Mouse (Mus musculus): ENCODE measurements at regions not wholly inside any gene's neighbourhood (a gene's known extent, or its start where the extent isn't known, plus 50 kb on each side); places are given as distances from the start of the nearest gene placed in this dataset.

DNA sequence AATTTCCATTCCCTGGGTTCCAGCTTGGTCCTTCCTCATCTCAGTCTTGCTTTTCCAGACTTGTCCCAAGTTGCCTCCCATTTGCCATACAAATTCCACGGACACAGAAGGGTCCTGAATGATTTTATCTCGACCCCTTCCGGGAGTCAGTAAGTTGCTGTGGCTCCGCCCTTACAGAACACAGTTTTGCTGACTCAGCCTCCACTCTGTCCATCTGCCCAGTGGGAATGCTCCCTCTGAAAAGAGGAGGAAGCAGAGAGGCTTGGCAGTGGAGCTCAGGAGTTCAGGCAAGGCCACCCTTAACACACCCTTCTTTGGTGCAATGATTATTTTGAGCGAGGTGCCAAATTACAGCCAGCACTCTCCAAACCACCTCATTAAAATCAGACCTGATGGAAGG is 213.9 kb upstream of the Prok2 start:
- Histone ChIP-seq H3K9ac (no peak overlapping the region), H3K9me3 (no peaks in the 10 kb centered on the region), H3K4me2 (replicated peaks) (no peak overlapping the region), H3K27me3 (no peaks in the 10 kb centered on the region), H3K4me3 (no peak overlapping the region), H3K36me3 (no peaks in the 10 kb centered on the region), H3K4me1 (peaks cover 14% of the 10 kb centered on the region; the same call in 1 of the 2 replicates), H3K27ac (no peak overlapping the region)
- 59% methylated on average over 5 of the region's 5 CpGs for WGBS
- ATAC-seq (ENCODE audit: insufficient number of reproducible peaks, insufficient read depth, low FRiP score, low TSS enrichment) = no peak

DNA sequence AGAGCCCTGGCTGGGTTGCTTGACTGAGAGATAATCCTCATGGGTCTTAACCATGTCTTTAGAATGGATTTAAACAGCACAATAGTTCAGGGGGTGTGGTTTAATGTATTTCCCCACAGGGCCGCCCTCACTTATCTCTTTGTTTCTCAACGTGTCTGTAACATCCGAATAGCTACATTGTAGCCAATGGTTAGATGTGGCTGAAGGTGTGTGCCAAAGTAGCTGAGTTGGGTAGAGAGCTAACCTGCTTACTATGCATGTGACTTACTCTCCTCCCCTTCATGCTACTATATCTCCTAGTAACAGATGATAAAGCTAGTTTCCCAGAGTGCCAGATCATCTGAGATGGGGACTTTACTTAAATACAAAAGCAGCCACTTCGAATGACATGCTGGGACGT is 213.2 kb upstream of the Prok2 start:
- Histone ChIP-seq H3K9me3 (no peaks in the 10 kb centered on the region), H3K27me3 (no peaks in the 10 kb centered on the region), H3K9ac (no peak overlapping the region), H3K4me1 (peaks cover 14% of the 10 kb centered on the region; the same call in 1 of the 2 replicates), H3K36me3 (no peaks in the 10 kb centered on the region), H3K4me3 (no peak overlapping the region), H3K27ac (no peak overlapping the region), H3K4me2 (replicated peaks) (no peak overlapping the region)
- 61% methylated on average over 5 of the region's 5 CpGs for WGBS
- ATAC-seq (ENCODE audit: insufficient number of reproducible peaks, insufficient read depth, low FRiP score, low TSS enrichment) = no peak

DNA sequence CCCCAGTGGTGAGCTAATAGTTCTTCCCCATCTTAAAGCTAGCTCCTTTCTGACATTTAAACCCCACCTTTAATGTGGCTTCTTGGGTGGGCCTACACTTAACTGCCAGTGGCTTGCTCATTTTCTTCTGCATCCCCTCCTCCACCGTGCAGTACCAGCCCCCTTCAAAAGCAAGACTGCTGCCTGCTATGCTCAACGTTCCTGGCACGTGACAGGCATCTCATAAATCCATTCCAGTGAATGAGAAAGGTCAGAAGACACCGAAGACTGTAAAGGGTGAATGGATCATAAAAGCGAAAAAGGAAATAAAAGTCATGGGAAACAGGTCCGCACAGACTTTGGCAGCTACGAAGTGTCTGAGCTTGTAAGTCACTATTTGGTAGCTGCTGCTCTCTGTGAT is 212.8 kb upstream of the Prok2 start:
- peaks cover 14% of the 10 kb centered on the region; the same call in 1 of the 2 replicates for H3K4me1 ChIP-seq
- H3K4me3 ChIP-seq = no peak overlapping the region
- H3K9me3 ChIP-seq = no peaks in the 10 kb centered on the region
- no peaks in the 10 kb centered on the region for H3K27me3 ChIP-seq
- no peak overlapping the region for H3K4me2 ChIP-seq (replicated peaks)
- H3K9ac ChIP-seq = no peak overlapping the region
- H3K27ac ChIP-seq = no peak overlapping the region
- H3K36me3 ChIP-seq = no peaks in the 10 kb centered on the region
- ATAC-seq (ENCODE audit: insufficient number of reproducible peaks, insufficient read depth, low FRiP score, low TSS enrichment) = 0 out of 2 replicates have a peak, but pooled peaks have one; percentile 54
- WGBS = 50% methylated on average over 7 of the region's 7 CpGs

DNA sequence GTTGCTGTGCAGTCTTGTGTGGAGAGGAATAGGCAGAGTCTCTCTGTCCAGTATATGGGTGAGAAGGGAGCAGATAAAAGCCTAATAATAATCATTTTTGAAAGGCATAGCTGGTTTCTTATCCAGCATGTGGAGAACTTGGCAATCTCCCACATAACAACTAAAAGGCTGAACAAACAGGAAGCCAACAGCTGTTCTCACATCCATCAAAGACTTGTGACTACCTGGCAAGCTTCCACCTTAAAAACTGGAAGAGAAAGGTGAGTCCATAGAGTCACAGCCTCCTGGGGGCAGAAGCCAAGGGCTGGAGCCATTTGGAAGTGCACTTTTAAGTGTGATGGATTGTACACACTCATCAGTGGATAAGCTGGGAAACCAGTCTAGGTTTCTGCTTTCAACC is 210.5 kb upstream of the Prok2 start:
- H3K4me1 ChIP-seq = peaks cover 14% of the 10 kb centered on the region; the same call in 1 of the 2 replicates
- H3K4me3 ChIP-seq = no peak overlapping the region
- H3K27me3 ChIP-seq = no peaks in the 10 kb centered on the region
- ATAC-seq (ENCODE audit: insufficient number of reproducible peaks, insufficient read depth, low FRiP score, low TSS enrichment) = no peak
- H3K27ac ChIP-seq = no peak overlapping the region
- H3K9me3 ChIP-seq = no peaks in the 10 kb centered on the region
- H3K36me3 ChIP-seq = no peaks in the 10 kb centered on the region
- no peak overlapping the region for H3K9ac ChIP-seq
- H3K4me2 ChIP-seq (replicated peaks) = no peak overlapping the region

DNA sequence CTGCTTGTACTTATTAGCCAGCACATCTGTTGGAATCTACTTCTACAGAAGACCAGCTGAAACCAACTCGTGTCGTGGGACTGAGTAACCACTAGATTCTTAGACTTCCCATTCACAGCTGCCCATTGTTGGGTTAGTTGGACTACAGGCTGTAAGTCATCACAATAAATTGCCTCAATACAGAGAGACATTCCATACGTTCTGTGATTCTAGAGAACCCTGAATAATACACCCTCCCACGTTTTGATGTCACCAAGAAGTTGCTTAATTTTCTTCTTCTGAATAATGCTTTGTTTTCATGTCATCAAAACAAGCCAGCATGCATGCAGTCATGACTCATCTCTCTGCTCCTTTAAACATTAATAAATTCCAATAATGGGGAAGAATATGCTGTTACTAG is 209.2 kb upstream of the Prok2 start:
- ATAC-seq (ENCODE audit: insufficient number of reproducible peaks, insufficient read depth, low FRiP score, low TSS enrichment) = no peak
- 79% methylated on average over 4 of the region's 4 CpGs for WGBS

DNA sequence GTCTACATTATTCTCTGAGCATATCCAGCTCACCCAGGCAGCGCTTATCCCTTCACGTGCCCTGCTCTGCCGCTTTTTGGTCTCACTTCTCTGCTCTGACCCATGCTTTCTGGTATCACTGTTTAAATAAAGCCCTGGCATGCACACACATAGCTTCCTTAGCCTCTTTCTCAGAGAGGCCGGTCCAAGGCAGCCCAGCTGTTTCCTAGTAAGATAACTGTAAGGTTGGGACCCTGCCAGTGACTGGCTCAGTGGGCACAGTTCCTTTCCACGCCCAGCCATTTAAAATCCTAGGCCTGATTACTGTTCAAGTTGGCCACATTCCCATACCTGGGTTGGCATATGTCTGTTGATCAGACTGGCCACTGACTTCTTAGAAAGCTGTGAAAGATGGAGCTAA is 208.2 kb upstream of the Prok2 start:
- Histone ChIP-seq H3K9ac (no peak overlapping the region), H3K27ac (no peak overlapping the region), H3K27me3 (no peaks in the 10 kb centered on the region), H3K4me1 (peaks cover 11% of the 10 kb centered on the region; the same call in 1 of the 2 replicates), H3K4me2 (replicated peaks) (no peak overlapping the region), H3K4me3 (no peak overlapping the region), H3K9me3 (no peaks in the 10 kb centered on the region), H3K36me3 (no peaks in the 10 kb centered on the region)
- no peak for ATAC-seq (ENCODE audit: insufficient number of reproducible peaks, insufficient read depth, low FRiP score, low TSS enrichment)
- 81% methylated on average over 5 of the region's 5 CpGs for WGBS

More for the DNA sequence above, 209.2 kb upstream of the Prok2 start:
- no peak overlapping the region for H3K27ac ChIP-seq
- peaks cover 14% of the 10 kb centered on the region; the same call in 1 of the 2 replicates for H3K4me1 ChIP-seq
- no peaks in the 10 kb centered on the region for H3K9me3 ChIP-seq
- H3K4me2 ChIP-seq (replicated peaks) = no peak overlapping the region
- no peaks in the 10 kb centered on the region for H3K27me3 ChIP-seq
- H3K9ac ChIP-seq = no peak overlapping the region
- H3K4me3 ChIP-seq = no peak overlapping the region
- no peaks in the 10 kb centered on the region for H3K36me3 ChIP-seq

DNA sequence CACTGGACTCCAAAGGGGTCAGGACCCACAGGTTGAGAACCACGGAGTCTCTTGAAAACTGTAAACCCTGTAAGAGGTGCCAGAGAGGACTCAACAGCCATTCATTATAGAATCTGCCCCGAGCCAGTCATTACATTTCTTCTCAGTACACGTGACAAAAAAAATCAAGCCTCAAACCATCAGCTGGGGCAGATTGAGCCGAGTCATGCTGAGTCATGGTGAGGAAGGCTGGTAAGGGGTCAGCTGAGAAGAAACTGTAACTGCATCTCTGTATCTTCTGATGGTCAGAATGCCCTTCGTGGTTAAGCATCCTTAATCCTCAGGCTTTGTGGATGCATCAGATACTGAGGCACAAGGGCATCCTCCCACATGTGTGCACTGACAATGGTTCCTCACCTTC is 207.2 kb upstream of the Prok2 start:
- H3K27me3 ChIP-seq = no peaks in the 10 kb centered on the region
- WGBS = 77% methylated on average over 5 of the region's 5 CpGs

DNA sequence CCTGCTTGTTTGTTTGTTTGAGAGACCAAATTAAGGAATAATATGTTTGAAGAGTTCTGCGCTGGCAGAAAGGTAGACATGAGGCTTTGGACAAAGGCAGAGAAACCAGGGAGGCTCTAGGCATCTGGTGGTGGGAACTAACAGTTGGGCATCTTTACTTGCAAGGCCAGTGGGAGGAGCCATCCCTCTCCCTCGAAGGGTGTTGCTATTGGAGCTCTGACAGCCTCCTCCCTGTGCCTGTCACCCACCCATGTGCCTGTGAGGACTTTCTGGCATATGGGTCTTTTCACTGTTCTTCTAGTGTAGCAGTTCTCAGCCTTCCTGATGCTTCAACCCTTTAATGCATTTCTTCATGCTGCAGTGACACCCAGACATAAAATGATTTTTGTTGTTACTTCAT is 206.7 kb upstream of the Prok2 start:
- Histone ChIP-seq H3K27ac (no peak overlapping the region), H3K36me3 (no peaks in the 10 kb centered on the region), H3K4me1 (no peaks in the 10 kb centered on the region), H3K9ac (no peak overlapping the region), H3K4me3 (no peak overlapping the region), H3K4me2 (replicated peaks) (no peak overlapping the region), H3K9me3 (no peaks in the 10 kb centered on the region), H3K27me3 (no peaks in the 10 kb centered on the region)
- 45% methylated on average over 2 of the region's 2 CpGs for WGBS
- no peak for ATAC-seq (ENCODE audit: insufficient number of reproducible peaks, insufficient read depth, low FRiP score, low TSS enrichment)

More for the DNA sequence above, 207.2 kb upstream of the Prok2 start:
- H3K4me1 ChIP-seq = peaks cover under 1% of the 10 kb centered on the region; the same call in 1 of the 2 replicates
- no peak overlapping the region for H3K27ac ChIP-seq
- H3K9me3 ChIP-seq = no peaks in the 10 kb centered on the region
- no peak for ATAC-seq (ENCODE audit: insufficient number of reproducible peaks, insufficient read depth, low FRiP score, low TSS enrichment)
- H3K9ac ChIP-seq = no peak overlapping the region
- H3K4me2 ChIP-seq (replicated peaks) = no peak overlapping the region
- no peaks in the 10 kb centered on the region for H3K36me3 ChIP-seq
- H3K4me3 ChIP-seq = no peak overlapping the region

DNA sequence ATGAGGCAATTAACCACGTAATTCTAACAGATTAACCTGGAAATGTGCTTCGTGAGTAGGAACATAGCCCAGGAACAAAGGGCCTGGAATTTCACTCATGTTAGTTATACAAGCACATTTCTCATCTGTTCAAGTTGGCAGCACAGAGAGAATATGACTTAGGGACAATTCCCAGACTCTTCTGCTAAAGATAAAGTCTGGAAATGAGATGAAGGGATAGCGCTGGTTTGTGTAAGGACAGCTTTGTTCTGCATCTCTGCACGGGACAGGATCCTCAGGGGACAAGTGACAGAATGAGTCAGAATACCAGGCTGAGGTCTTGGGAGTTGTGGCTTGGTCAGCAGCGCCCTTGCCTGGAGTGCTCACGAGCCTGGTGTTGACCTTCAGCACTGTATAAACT is 206.2 kb upstream of the Prok2 start:
- Histone ChIP-seq H3K9ac (no peak overlapping the region), H3K27ac (no peak overlapping the region; the same call in 1 of the 2 replicates), H3K4me1 (no peaks in the 10 kb centered on the region), H3K36me3 (no peaks in the 10 kb centered on the region), H3K9me3 (no peaks in the 10 kb centered on the region), H3K4me2 (replicated peaks) (no peak overlapping the region), H3K4me3 (no peak overlapping the region), H3K27me3 (no peaks in the 10 kb centered on the region)
- ATAC-seq (ENCODE audit: insufficient number of reproducible peaks, insufficient read depth, low FRiP score, low TSS enrichment) = no peak
- WGBS = 66% methylated on average over 6 of the region's 6 CpGs

DNA sequence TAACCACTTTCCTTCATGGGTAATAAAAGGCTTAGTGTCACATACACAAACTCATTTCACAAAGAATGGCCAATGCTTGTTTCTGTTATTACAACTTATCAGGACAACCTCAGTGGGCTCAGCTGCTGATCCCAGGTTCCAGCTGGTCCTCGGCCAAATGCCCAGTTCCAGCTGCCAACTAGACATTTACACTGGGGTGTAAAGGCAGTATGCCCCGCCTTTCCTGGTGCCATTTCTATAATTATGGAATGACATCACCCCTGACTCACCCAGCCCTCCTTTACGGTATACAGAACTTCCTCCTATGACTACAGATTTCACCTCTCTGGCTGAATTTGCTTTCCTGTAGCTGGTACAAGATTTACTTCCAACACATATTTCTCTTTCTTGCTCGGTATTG is 205.4 kb upstream of the Prok2 start:
- Histone ChIP-seq H3K4me2 (replicated peaks) (no peak overlapping the region), H3K27me3 (no peaks in the 10 kb centered on the region), H3K4me1 (no peaks in the 10 kb centered on the region), H3K4me3 (no peak overlapping the region), H3K27ac (no peak overlapping the region), H3K9ac (no peak overlapping the region), H3K9me3 (no peaks in the 10 kb centered on the region), H3K36me3 (no peaks in the 10 kb centered on the region)
- ATAC-seq (ENCODE audit: insufficient number of reproducible peaks, insufficient read depth, low FRiP score, low TSS enrichment) = no peak
- 82% methylated on average over 4 of the region's 4 CpGs for WGBS

DNA sequence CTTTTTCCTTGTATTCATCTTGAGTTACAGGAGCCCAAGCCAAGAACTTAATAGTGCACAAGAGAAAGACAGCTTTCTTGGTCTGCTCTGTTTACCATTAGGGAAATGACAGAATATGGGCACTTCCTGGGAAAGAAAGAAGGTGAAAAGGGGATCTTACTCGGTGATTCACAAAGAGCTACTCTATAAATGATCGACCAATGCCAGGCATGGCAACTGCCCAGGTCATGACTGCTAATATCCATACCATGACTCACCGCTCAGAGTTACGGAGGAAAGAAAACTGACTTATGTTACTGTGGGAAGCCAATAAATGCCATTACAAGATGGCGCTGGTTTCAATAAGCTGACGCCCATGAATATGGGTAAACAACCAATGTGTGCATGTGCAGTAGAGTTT is 204.1 kb upstream of the Prok2 start:
- no peak for ATAC-seq (ENCODE audit: insufficient number of reproducible peaks, insufficient read depth, low FRiP score, low TSS enrichment)
- Histone ChIP-seq H3K27me3 (no peaks in the 10 kb centered on the region), H3K9me3 (no peaks in the 10 kb centered on the region), H3K4me2 (replicated peaks) (no peak overlapping the region), H3K4me3 (no peak overlapping the region), H3K4me1 (no peaks in the 10 kb centered on the region), H3K36me3 (no peaks in the 10 kb centered on the region), H3K27ac (no peak overlapping the region), H3K9ac (no peak overlapping the region)
- WGBS = 91% methylated on average over 6 of the region's 6 CpGs

DNA sequence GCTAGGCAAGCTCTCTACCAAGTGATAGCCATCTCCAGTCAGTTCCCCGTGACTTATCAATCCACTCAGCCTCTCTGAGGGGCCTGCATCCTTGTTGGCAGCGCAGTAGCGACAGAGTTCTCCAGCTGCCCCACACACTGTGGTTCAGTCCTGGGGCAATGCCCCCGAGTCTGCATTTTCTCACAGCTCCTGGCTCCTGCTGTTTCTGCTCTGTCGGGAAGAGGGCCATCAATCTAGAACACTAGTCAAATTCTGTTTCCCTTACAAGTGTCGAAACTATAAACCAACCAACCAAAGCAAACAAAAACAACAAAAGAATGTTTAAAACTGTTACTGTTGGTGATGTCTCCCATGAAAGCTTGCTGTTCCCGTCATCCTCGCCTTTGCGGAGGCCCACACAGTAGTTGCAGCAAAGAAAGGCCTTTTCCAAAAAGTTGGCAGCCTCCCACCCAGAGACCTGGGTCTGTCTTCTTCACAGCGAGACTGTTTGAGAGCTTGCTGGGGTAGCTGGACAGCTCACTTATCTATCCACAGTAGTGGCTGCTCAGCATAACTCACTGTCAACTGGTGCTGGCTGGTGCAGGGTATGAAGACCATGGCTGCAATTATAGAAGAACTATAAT is 201.9 kb upstream of the Prok2 start:
- ATAC-seq (ENCODE audit: insufficient number of reproducible peaks, insufficient read depth, low FRiP score, low TSS enrichment) = no peak
- Histone ChIP-seq H3K36me3 (no peaks in the 10 kb centered on the region), H3K4me1 (no peaks in the 10 kb centered on the region), H3K9me3 (no peaks in the 10 kb centered on the region), H3K27ac (no peak overlapping the region), H3K4me2 (replicated peaks) (no peak overlapping the region), H3K4me3 (no peak overlapping the region), H3K9ac (no peak overlapping the region), H3K27me3 (no peaks in the 10 kb centered on the region)
- WGBS = 64% methylated on average over 10 of the region's 10 CpGs
